Mouse (Mus musculus): ENCODE measurements around the gene Wdr31.

Gene Wdr31

DNA sequence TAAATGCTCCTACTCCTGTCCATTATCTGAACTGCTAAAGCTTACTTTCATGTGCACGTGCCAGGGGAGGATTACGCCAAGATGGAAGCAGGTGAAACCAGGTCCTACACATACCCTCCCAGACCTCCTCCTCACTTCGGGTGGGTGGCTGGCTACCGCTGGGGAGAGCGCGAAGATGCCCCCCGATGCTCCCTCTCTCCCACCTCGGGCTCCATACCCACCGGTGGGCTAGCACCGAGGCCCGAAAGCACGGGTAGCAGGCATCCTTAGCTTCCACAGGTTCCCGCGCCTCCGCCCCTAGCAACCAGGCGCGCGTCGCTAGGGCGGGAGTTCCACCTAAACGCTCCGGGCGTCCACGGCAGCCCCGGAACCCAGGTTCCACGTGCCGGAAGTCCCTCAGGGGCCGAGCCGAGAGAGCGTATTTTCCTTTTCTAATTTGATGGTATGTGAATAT lies at the start of gene Wdr31:
Gene Wdr31, minus strand, starts transcription at position 299 of the 454 bp plus-strand sequence.
- peak; percentile 46 to 47 for DNase-seq (ENCODE audit: low spot score in 2 of 2)

DNA sequence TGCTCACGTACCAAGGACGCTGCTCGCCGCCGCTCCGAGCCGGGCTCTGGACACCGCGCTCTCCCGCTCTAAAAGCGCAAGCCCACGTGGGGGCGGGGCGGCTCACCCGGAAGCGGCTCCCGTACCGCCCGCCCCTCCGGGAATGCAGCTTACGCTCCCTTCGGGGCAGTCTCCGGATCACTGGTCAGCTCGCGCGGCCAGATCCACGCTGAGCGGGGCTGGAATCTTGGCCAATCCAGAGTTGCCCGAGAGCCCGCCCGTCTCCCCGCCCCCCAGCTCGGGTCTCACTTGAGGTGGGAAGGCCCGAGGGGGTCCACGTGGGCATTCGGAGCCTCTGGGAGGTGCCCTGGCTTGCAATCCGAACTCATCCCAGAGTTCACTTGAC lies 49.1 kb upstream of the Wdr31 start, which contains the start of gene Alad:
Gene Alad, minus strand, starts transcription at position 70 of the 385 bp plus-strand sequence.
- DNase-seq (ENCODE audit: low spot score in 2 of 2) = peak; percentile 92

DNA sequence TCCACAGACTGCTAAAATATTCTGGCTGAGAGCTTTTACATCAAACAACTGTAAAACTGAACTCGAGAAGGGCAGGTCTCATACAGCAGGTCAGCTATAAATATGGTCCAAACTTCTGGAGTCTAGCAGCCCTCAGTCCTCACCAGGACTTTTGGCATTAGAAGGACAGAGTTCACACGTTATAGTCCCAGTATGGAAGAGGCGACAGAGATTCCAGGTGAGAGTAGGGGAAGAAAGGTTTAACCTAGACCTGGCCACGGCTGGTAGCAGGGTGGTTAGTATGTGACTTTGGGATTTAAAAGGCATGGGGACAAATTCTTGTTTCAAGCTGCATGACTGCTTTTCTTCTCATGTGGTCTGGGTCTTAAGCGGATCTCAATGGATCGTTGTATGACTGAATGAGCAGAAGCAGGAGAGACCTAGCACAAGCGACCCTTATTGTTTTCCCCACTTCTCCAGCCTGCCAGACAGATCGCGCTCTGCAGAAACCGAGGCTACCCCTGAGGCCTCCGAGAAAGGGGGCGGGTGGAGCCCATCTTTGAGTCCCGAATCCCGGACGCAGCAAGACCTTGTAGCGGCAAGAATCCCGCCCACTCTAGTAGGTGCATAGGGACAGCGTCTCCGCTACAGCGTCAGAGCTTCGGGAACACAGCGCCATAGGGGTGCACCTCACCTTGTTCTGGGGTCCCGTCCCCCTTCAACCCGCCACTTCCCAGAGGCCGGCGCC lies 48.6 kb upstream of the Wdr31 start:
- DNase-seq (ENCODE audit: low spot score in 2 of 2) = no peak

DNA sequence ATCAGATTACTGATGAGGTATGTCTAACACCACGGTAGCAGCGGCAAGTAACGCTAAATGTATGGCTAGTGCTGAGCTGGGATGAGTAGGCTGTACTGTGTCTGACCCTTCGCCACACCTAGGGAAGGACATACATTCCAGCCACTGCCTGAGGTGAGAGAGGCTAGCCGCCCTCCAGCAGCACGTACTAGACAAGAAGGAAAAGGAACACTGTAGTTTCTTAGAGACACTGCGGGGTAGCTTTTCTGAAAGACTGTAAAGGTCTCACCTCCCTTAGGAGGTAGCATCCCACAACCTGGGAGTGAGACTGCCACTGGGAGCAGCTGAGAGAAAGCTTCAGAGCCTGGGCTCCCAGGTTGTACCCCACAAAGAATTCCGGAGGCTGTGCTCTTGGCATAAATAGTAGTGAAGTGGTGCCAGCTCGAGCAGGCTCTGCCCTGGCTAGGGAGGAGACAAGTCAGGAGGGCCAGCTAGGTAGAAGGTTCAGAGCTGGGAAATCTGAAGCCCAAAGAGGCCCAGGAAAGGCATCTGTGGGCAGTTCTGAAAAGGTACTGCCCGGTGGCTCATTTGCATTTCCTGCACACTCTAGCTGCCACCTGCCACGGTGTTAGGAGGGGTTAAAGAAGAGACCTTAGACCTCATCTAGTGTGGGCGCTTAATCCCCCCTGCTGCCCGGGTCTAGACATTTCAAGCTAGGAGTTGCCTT lies 47.9 kb upstream of the Wdr31 start:
- DNase-seq (ENCODE audit: low spot score in 2 of 2) = peak; percentile 52 to 61

DNA sequence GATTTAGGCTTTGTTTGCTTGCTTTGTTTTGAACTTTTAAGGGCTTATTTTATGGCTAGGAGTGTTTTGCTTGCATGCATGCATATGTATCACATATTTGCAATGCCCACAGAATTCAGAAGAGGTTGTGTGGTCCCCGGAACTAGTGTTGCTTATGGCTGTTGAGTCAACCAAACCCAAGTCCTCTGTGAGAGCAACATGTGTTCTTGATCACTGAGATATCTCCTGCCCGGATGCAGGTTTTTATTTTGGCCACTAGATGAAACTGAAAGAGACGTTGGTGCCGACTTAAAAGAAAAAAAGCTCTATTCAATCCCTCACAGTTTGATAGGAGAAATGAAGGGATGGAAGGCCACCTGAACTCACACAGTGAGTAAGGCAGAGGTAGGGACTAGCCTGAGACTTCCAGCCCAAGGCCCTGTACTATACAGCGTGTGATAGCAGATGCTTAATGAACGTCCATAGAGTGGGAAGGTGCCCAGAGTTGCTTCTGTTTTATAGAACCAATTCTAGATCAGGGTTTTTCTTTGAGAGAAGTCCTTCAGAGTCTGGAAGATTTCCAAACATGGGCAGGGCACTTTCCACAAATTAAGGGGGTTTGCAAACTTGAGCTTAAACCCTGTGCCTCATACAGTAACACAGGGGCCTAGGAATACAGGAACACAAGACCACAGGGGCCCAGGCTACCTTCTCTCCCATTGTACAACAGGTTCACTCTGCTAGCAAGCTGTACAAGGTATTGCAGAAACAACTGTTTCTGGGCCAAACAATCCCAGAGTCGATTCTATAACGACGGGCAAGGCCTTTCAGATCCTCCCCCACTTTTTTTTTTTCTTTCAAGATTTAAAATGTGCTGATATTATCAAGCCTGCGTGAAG lies 47.1 kb upstream of the Wdr31 start:
- no peak for DNase-seq (ENCODE audit: low spot score in 2 of 2)

DNA sequence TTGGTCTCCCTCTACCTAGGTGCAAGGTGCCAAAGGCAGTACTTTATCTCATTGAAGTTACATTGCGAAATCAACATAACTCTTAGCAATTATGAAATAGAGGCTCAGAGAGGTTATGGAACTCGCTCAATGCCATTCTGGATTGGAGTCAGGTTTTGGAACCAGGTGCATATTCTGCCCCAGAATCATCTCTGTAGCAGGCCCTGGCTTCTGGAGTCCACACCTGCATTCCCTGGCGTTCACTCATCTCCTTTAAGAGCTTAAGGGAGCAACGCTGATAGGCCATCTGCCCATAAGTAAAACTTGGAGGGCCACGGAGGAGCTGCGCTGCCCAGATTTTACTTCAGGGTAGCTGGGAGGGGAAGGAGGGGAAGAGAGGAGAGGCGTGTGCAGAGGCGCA lies 46.4 kb upstream of the Wdr31 start:
- no peak for DNase-seq (ENCODE audit: low spot score in 2 of 2)

DNA sequence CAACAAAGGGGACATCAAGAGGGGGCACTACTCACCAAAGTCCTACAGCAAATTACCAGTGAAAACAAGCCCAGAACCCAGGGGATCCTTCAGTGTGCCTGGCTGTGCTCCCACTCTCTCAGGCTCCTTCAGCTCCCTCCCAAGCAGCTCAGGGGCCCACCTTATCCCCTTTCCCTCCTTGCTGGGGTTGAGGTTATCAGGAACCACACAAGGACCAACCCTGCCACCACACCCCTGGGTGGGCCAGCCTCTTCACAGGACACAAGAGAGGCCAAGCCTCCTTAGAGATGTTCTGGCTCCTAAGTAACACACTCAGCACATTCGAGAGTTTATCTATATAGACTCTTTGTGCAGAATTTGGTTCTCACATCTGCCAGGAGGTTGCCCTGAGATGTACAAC lies 45.9 kb upstream of the Wdr31 start:
- DNase-seq (ENCODE audit: low spot score in 2 of 2) = no peak

DNA sequence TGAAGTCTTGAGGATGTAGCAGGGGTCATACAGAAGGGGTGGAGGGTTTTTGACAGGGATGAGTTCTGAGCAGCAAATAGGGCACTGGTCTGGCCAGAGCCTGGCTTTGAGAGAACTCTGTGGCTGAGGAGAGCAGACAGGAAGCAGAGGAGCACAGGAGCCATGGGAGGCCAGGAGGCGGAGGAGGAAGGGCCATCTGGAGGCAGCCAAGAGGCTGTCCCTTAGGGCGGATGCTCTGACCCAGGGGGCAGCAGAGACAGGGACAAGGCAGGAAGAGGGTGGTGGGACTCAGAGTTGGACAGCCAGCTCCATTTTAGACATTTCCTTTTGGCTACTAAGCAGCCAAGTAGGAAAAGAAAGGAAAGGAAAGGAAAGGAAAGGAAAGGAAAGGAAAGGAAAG lies 45.4 kb upstream of the Wdr31 start:
- peak; percentile 72 to 81 for DNase-seq (ENCODE audit: low spot score in 2 of 2)

DNA sequence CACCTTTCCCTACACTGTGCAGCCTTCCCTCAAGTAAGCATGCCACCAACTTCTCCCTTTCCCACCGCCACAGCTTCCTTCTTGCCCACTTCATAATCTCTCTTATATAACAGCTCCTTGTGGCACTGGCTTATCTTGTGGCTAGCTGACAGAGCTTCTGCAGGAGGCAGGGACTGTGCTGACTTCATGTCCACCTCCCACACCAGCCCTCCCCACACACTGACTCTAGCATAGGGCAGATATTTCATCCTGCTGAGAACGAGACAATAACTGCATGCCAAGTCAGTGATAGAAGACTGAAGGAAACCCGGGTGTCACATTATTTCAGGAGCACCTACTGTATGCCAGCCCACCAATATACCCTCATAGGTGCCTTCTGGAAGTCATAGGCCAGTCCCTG lies 44.8 kb upstream of the Wdr31 start:
- no peak for DNase-seq (ENCODE audit: low spot score in 2 of 2)

DNA sequence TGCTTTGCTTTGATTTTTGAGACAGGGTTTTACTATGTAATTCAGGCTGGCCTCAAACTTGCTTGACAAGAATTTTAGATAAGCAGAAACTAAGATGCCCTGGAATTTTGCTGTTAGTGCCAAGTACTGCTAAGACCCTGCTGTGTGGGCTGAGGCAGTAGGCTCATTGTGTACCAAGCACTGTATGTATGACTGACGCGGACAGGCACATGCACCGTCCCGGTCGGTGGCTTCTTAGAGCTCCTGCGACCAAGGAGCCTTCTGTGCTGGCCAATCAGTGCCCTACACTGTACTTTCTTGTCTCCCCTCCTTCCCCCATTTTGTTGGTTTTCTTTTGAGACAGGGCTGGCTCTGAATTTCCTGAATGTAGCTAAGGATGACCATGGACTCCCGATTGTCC lies 44.3 kb upstream of the Wdr31 start:
- DNase-seq (ENCODE audit: low spot score in 2 of 2) = no peak

DNA sequence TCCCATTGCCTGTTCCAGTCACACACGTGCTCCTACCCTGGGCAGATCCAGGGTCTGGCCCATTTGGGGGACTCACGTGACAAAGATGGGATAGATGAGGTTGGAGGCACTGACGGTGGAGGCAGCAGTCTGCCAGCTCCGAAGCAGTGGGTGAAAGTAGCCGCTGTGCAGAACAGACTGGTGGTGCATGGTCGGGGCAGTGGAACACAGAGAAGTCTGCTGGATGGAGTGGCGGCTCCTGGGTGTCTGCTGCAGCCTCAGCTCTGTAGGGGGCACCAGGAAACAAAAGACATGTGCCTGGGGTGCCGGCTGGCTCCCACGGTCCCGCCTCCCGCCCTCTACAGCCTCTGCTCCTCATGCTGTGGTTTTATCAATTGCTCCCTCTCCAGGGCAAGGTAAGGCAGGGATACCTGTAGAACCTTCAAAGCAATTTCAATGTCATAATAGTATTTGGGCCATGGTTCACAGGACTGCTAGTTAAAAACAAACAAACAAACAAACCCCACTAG lies 43.4 kb upstream of the Wdr31 start:
- no peak for DNase-seq (ENCODE audit: low spot score in 2 of 2)

DNA sequence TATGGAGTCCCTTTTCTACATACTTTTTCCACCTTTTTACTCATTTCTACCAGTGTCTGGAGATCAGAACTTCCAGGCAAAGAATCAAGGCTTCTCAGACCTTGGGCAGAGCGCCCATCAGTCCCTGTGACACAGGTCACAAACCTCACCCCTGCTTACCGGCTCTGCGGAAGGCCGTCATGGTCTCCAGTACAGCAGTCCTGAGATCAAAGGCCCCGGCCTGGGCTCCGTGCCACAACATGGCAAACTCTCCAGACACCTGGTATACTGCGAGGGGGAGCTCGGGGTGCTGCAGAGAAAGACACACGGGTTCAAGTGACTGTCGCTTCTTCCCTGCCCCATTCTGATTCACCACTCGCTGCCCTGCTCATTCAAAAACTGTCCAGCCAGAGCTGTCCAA lies 39.2 kb upstream of the Wdr31 start:
- no peak for DNase-seq (ENCODE audit: low spot score in 2 of 2)

DNA sequence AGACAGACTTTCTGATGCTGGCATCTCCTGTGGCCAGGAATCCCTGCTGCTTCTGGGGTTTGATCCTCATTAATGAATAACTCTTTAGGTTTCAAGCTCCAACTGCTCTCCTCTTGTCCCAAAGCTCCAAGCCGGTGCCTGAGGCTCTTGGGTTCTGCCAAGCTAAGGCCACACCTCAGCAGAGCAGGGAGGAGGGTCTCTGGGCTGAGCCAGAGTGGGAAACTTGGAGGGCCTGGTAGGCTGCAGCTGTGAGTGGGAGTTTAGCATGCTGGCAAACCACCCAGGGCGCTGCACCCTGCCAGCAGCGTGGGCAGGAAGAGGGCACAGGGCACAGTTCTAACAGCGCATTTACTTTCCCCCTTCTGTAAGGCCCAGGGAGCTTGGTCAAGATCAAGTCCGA lies 38.1 kb upstream of the Wdr31 start:
- DNase-seq (ENCODE audit: low spot score in 2 of 2) = no peak

DNA sequence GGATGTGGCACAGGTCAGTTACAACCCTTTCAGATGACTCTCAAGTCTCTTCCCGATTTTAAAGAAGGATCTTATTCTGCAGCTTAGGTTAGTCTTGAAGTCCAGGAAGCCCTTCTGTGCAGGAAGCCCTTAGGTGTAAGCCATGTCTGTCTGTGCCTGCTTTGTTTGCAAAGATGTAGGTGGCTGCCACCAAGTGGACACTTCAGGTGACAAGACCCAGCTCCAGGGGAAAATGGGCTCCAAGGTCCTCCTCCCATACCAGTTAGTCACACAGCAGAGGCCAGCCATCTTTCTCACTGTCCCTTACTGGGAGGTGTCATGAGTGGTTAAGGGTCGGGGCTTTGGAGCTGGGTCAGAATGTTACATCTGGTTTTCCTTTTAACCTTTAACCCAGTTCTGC lies 36.1 kb upstream of the Wdr31 start:
- peak in 1 of 2 experiments; percentile 51 for DNase-seq (ENCODE audit: low spot score in 2 of 2)

DNA sequence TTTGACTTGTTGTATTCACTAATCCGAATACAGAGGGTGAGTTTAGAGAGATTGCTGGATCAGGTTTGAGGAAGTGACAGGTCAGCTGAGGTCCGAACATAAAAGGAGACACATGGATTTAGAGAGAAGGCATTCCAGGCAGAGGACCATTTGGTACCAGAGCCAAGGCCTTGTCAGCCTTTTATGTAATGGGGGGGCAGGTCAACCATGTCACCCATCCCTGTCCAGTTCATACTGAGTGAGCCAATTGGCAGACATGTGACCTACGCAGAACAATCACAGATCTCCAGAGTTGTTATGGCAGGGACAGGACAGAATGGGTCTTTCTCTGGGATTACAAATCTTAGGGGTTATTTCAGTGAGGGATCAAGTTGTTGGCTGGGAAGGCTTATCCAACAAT lies 35.3 kb upstream of the Wdr31 start:
- DNase-seq (ENCODE audit: low spot score in 2 of 2) = no peak

DNA sequence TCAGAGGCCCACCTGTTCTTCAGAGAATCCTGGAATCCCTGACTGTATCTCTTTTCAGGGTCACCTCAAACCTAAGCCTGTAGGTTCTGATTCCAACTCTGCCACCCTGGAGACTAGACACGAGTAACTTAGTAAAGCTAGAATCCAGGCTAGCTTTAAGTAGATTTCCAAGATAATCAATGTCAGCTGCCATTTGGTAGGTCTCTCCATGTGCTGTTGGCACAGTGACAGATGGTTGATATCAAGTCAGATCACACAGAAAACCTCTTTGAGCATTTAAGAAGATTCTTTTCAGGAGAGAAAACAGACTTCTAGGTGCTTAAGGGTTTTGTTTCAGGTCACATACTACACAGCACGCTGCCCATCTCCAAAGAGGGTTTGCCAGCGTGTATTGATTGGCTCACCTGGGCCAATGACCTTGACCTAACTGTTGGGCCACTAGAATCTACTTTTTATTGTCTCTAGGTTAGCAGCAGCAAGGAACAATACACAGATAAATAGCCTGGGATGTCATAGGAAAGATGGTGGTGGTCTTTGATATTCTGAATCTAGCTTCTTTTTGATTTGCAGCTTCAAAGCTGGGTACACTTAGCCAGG lies 32.8 kb upstream of the Wdr31 start, which contains the start of gene Hdhd3:
Gene Hdhd3, minus strand, starts transcription at position 94 of the 597 bp plus-strand sequence.
- no peak for DNase-seq (ENCODE audit: low spot score in 2 of 2)

DNA sequence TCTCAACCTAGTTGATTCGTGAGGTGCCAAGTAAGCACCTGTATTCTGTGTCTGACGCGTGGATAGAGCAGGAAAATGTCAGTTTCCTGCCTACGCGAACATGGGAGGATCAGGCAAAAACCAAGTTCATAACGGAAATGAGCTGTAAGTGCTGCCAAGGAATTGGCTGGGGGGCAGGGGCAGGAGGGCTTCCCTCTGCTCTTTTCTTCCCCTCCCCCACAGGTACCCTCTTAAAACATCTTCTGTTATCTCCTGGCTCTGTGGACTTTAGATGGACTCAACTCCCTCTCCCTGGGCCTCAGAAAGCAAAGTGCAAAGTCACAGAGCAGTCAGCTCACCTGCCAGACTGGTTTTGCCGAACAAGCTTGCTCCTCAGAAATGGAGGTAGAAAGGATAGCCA lies 32.3 kb upstream of the Wdr31 start:
- DNase-seq (ENCODE audit: low spot score in 2 of 2) = no peak

DNA sequence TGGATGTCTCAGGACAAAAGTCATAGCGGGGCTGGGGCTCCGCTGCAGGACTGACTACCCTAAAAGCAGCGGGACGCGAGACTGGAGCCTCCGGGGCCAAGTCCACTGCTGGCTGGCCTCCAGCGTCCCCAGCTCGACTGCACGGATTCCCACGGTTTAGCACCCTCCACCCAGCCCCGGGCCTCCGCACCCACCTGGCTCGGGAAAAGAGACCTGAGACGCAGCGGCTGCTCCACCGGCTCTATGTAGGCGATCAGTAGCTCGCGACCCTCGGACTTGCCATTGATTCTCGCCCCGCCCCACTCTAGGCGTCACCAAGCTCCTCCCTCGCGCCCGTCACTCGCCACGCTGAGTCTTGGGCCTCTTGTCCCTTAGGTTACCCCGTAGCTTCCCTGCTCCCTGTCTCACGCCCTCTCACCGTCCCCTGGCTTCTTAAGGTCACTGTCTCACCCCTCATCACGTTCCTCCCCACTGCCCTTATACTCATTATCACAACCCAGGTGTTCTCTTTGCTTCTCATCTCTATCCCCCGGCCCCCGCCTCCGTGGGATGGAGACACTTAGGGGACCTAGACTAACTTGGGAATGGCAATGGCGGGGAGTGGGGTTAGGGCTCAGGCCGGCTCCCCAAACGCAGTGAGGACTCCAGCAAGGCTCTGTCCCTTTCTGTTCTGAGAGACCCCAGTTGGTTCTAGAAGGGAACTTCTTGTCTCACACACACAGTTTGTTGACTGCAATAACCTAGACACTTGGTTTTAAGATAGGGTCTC lies 31.5 kb upstream of the Wdr31 start:
- peak; percentile 92 for DNase-seq (ENCODE audit: low spot score in 2 of 2)

DNA sequence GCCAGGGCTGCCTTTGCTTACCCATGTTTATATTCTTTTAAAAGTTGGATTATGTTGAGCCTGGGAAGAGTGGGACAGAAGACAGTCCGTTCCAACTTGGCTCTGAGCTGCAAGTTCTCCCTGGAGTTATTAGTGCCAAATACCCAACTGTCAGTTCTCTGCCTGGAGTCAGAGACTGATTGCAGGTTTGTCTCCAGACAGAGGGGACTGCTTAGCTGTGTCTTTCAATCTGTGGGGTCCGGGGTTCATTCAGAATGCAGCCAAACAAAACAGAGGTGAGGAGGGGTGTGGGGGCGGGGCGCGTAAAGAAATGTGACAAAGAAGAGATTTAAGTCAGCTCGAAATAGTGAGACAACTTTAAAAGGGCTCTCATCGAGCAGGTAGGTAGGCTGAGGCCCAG lies 30.8 kb upstream of the Wdr31 start:
- no peak for DNase-seq (ENCODE audit: low spot score in 2 of 2)

DNA sequence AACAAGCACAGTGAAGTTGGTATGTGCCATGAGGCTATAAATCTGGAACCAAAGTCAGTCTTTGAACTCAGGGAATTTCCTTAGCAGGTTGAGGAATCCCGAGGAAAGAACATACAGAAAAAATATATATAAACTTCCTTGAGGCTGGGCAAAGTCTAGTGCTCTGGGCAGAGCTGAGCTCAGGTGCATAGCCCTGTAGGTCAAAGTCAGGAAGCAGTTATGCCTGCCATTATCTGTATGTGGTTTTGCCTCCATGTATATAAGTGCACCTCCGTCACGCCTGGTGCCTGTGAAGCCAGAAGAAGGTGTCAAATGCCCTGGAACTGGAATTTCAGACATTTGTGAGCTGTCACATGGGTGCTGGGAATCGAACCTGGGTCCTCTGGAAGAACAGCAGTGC lies 30.1 kb upstream of the Wdr31 start:
- no peak for DNase-seq (ENCODE audit: low spot score in 2 of 2)

DNA sequence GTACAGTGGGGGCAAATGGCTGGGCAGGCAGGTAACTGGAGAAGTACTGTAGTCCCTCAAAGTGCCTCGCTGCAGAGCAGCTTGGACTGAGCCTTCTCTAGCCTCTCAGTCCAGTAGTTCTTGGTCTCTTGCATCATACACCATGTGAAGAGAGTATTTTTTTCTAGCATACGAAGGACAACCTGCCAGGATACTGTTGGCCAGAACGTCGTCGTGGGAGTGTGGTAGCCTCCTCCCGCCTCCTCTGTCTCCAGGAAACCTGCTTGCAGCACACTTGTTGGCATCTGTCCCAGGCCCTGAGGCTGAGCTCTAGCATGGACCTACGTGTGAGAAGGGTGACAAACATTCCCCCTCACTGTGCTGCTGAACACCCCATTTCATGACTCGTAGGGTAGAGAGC lies 26.1 kb upstream of the Wdr31 start:
- DNase-seq (ENCODE audit: low spot score in 2 of 2) = peak in 1 of 2 experiments; percentile 42

Measured in heart, adult 9 months (tissue).